Mouse (Mus musculus): ENCODE measurements at regions not wholly inside any gene's neighbourhood (a gene's known extent, or its start where the extent isn't known, plus 50 kb on each side); places are given as distances from the start of the nearest gene placed in this dataset.

GRCm38 (mm10) chr3:60742232-60742631 is 260.4 kb upstream of the P2ry1 start:
- TF ChIP-seq CTCF (IDR thresholded peaks at IDR 0.05; ENCODE audit: extremely low read depth, insufficient read depth, low read length): no peak
- no peak for TF ChIP-seq POLR2A (IDR thresholded peaks at IDR 0.05; ENCODE audit: extremely low read depth, insufficient read depth, low read length)

Measured in cortical plate, adult 2 months (tissue).